Mouse (Mus musculus): Measurements from ENCODE around the gene Rad51b. TPM values are rescaled to one million over a fixed set of nuclear protein-coding genes. Genes with fewer than 3 reads are reported as not detected.

Gene Rad51b
- total and polyA plus RNA-seq, 3 experiments = 6.5 to 8.6 (median 8.5) TPM

DNA sequence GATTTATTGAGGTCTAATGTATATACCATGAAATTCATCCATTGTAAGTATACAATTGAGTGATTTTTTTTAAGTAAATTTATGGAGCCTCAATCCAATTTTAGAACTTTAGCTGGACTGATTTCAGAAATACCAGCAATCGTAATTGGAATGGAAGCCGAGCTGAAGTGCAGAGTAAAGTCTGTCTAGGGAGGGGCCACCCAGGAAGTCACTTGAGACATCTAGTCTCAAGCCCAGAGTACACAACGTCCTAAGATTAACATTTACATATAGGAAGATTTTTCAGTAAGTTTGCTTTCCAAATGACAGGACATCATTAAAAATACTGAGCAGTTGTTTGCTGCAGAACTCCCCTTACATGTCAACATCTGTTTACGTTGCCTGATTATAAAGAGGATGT lies 386.7 kb downstream of the Rad51b start:
- Histone ChIP-seq H3K9ac (ENCODE audit: insufficient read depth, low read depth) (no peak overlapping the region), H3K79me2 (replicated peaks; ENCODE audit: control insufficient read depth, extremely low read depth, insufficient read depth, poor library complexity, severe bottlenecking) (no peaks in the 10 kb centered on the region), H3K4me2 (ENCODE audit: insufficient read depth, low read depth, poor library complexity, severe bottlenecking) (no peak overlapping the region), H3K27ac (ENCODE audit: insufficient read depth, low read depth) (no peak overlapping the region), H3K4me1 (ENCODE audit: control insufficient read depth in 1 of 2, insufficient read depth in 2 of 2) (peaks cover 7 to 36% of the 10 kb centered on the region in 2 experiments; a peak in 3 of 4 replicates), H3K27me3 (replicated peaks) (no peaks in the 10 kb centered on the region), H3K4me3 (replicated peaks in 1 of 3; ENCODE audit: low read depth in 2 of 3, low read length in 2 of 3, poor library complexity in 1 of 3) (no peak overlapping the region), H3K36me3 (replicated peaks in 1 of 2; ENCODE audit: control insufficient read depth in 1 of 2, insufficient read depth in 1 of 2, low read length in 1 of 2) (no peaks in the 10 kb centered on the region), H3K9me3 (replicated peaks; ENCODE audit: low read length) (no peaks in the 10 kb centered on the region)
- in situ Hi-C loops (cut with MboI; ENCODE audit: low pct_ligation_motif_present, low pct_unique_long_range_greater_than_20kb, low sequenced_read_pairs) (no loop called here), dilution Hi-C loops (cut with MboI; ENCODE audit: extremely low pct_ligation_motif_present, extremely low pct_unique_long_range_greater_than_20kb, low sequenced_read_pairs) (no loop called here)
- no peak for DNase-seq (ENCODE audit: extremely low read depth)
- TF ChIP-seq UBTF (IDR thresholded peaks at IDR 0.05; ENCODE audit: low read depth, low read length) = no peak
- no peak for TF ChIP-seq TBP (conservative IDR thresholded peaks at IDR 0.05; ENCODE audit: low read depth, low read length)
- no peak for TF ChIP-seq RCOR1 (conservative IDR thresholded peaks at IDR 0.05; ENCODE audit: low read depth, low read length)
- no peak for TF ChIP-seq POLR2A (IDR thresholded peaks at IDR 0.05; ENCODE audit: low read depth, low read length)
- TF ChIP-seq ZNF384 (IDR thresholded peaks at IDR 0.05; ENCODE audit: low read depth, low read length) = no peak
- TF ChIP-seq USF2 (conservative IDR thresholded peaks at IDR 0.05; ENCODE audit: low read depth, low read length) = no peak
- TF ChIP-seq MAZ (IDR thresholded peaks at IDR 0.05; ENCODE audit: low read depth, low read length) = no peak
- TF ChIP-seq ZC3H11A (IDR thresholded peaks at IDR 0.05; ENCODE audit: low read depth, low read length) = no peak
- TF ChIP-seq CHD1 (IDR thresholded peaks at IDR 0.05; ENCODE audit: low read depth, low read length) = no peak

- Histone ChIP-seq H3K27ac (ENCODE audit: insufficient read depth, low read depth) (no peak overlapping the region), H3K9ac (ENCODE audit: insufficient read depth, low read depth) (no peak overlapping the region), H3K4me2 (ENCODE audit: insufficient read depth, low read depth, poor library complexity, severe bottlenecking) (no peak overlapping the region), H3K79me2 (replicated peaks; ENCODE audit: control insufficient read depth, extremely low read depth, insufficient read depth, poor library complexity, severe bottlenecking) (no peaks in the 10 kb centered on the region), H3K27me3 (replicated peaks) (no peaks in the 10 kb centered on the region), H3K4me1 (ENCODE audit: control insufficient read depth in 1 of 2, insufficient read depth in 2 of 2) (peaks cover 7 to 36% of the 10 kb centered on the region in 2 experiments; a peak in 3 of 4 replicates), H3K4me3 (replicated peaks in 1 of 3; ENCODE audit: low read depth in 2 of 3, low read length in 2 of 3, poor library complexity in 1 of 3) (no peak overlapping the region), H3K36me3 (replicated peaks in 1 of 2; ENCODE audit: control insufficient read depth in 1 of 2, insufficient read depth in 1 of 2, low read length in 1 of 2) (no peaks in the 10 kb centered on the region), H3K9me3 (replicated peaks; ENCODE audit: low read length) (no peaks in the 10 kb centered on the region)
- no peak for TF ChIP-seq ZMIZ1 (IDR thresholded peaks at IDR 0.05; ENCODE audit: low read depth, low read length)
- TF ChIP-seq CHD1 (IDR thresholded peaks at IDR 0.05; ENCODE audit: low read depth, low read length) = no peak
- TF ChIP-seq CTCF (conservative IDR thresholded peaks at IDR 0.05 in 1 of 2, IDR thresholded peaks at IDR 0.05 in 1 of 2; ENCODE audit: low read depth in 2 of 2, low read length in 2 of 2) = peak in 1 of 2 experiments; percentile 51; a peak in 2 of 4 replicates
- TF ChIP-seq SMC3 (IDR thresholded peaks at IDR 0.05; ENCODE audit: low read depth, low read length) = peak; percentile 50
- TF ChIP-seq RAD21 (IDR thresholded peaks at IDR 0.05; ENCODE audit: low read depth, low read length) = peak; percentile 41
- DNase-seq (ENCODE audit: extremely low read depth) = no peak
- in situ Hi-C loops (cut with MboI; ENCODE audit: low pct_ligation_motif_present, low pct_unique_long_range_greater_than_20kb, low sequenced_read_pairs) = no loop called here
- dilution Hi-C loops (cut with MboI; ENCODE audit: extremely low pct_ligation_motif_present, extremely low pct_unique_long_range_greater_than_20kb, low sequenced_read_pairs) = no loop called here
These were observed 387.3 kb downstream of the Rad51b start for GRCm38 (mm10) chr12:79684338-79684737.

- dilution Hi-C loops (cut with MboI; ENCODE audit: extremely low pct_ligation_motif_present, extremely low pct_unique_long_range_greater_than_20kb, low sequenced_read_pairs) = no loop called here
- H3K9ac ChIP-seq (ENCODE audit: insufficient read depth, low read depth) = no peak overlapping the region
- H3K4me3 ChIP-seq (replicated peaks in 1 of 3; ENCODE audit: low read depth in 2 of 3, low read length in 2 of 3, poor library complexity in 1 of 3) = no peak overlapping the region
- H3K9me3 ChIP-seq (replicated peaks; ENCODE audit: low read length) = no peaks in the 10 kb centered on the region
- in situ Hi-C loops (cut with MboI; ENCODE audit: low pct_ligation_motif_present, low pct_unique_long_range_greater_than_20kb, low sequenced_read_pairs) = no loop called here
- peaks cover 9 to 31% of the 10 kb centered on the region in 2 experiments; a peak in 3 of 4 replicates for H3K4me1 ChIP-seq (ENCODE audit: control insufficient read depth in 1 of 2, insufficient read depth in 2 of 2)
- H3K27me3 ChIP-seq (replicated peaks) = no peaks in the 10 kb centered on the region
- no peak for DNase-seq (ENCODE audit: extremely low read depth)
- no peaks in the 10 kb centered on the region for H3K36me3 ChIP-seq (replicated peaks in 1 of 2; ENCODE audit: control insufficient read depth in 1 of 2, insufficient read depth in 1 of 2, low read length in 1 of 2)
- no peak overlapping the region for H3K27ac ChIP-seq (ENCODE audit: insufficient read depth, low read depth)
- no peak overlapping the region for H3K4me2 ChIP-seq (ENCODE audit: insufficient read depth, low read depth, poor library complexity, severe bottlenecking)
- no peaks in the 10 kb centered on the region for H3K79me2 ChIP-seq (replicated peaks; ENCODE audit: control insufficient read depth, extremely low read depth, insufficient read depth, poor library complexity, severe bottlenecking)
- TF ChIP-seq ETS1 (conservative IDR thresholded peaks at IDR 0.05; ENCODE audit: low read depth, low read length) = no peak
- TF ChIP-seq NRF1 (IDR thresholded peaks at IDR 0.05; ENCODE audit: low read depth, low read length) = no peak
- no peak for TF ChIP-seq MAX (IDR thresholded peaks at IDR 0.05; ENCODE audit: low read length)
- no peak for TF ChIP-seq USF1 (IDR thresholded peaks at IDR 0.05; ENCODE audit: low read depth, low read length)
- TF ChIP-seq NELFE (IDR thresholded peaks at IDR 0.05; ENCODE audit: low read depth, low read length) = no peak
- no peak for TF ChIP-seq ZC3H11A (IDR thresholded peaks at IDR 0.05; ENCODE audit: low read depth, low read length)
- TF ChIP-seq JUND (conservative IDR thresholded peaks at IDR 0.05; ENCODE audit: low read depth, low read length) = no peak
- TF ChIP-seq POLR2AphosphoS2 (IDR thresholded peaks at IDR 0.05; ENCODE audit: low read depth, low read length) = no peak
- no peak for TF ChIP-seq CTCF (conservative IDR thresholded peaks at IDR 0.05 in 1 of 2, IDR thresholded peaks at IDR 0.05 in 1 of 2; ENCODE audit: low read depth in 2 of 2, low read length in 2 of 2)
- no peak for TF ChIP-seq JUN (IDR thresholded peaks at IDR 0.05; ENCODE audit: insufficient read depth, low read depth, low read length)
- no peak for TF ChIP-seq E2F4 (IDR thresholded peaks at IDR 0.05; ENCODE audit: insufficient replicate concordance, low read depth, low read length)
- no peak for TF ChIP-seq ZMIZ1 (IDR thresholded peaks at IDR 0.05; ENCODE audit: low read depth, low read length)
- TF ChIP-seq MXI1 (IDR thresholded peaks at IDR 0.05; ENCODE audit: low read depth, low read length) = no peak
- TF ChIP-seq HCFC1 (IDR thresholded peaks at IDR 0.05; ENCODE audit: low read depth, low read length) = no peak
- no peak for TF ChIP-seq USF2 (conservative IDR thresholded peaks at IDR 0.05; ENCODE audit: low read depth, low read length)
- no peak for TF ChIP-seq MAFK (IDR thresholded peaks at IDR 0.05; ENCODE audit: insufficient replicate concordance, low read length)
These were observed 389.7 kb downstream of the Rad51b start for GRCm38 (mm10) chr12:79686594-79687325.
